Comparison of ENCODE assay signal across 14 mouse cellular contexts in genomic region chr19:37771956-37772355, GRCm38 (mm10).
"Had no signal": no experiment of that assay in that cellular context is flagged by ENCODE, and none has a peak within 500 bp of the region (broad histone marks: within the 10 kb centered on the region; RNA-seq: fewer than 3 reads in every experiment).

No protein-coding gene starts in this region.

- DNase-seq: gastrocnemius, adult 2 months; gastrocnemius, postnatal 10 days; gastrocnemius, postnatal 25 days; heart, adult 18-20 months; heart, postnatal 10 days; heart, postnatal 4 days; kidney, adult 18-20 months; kidney, adult 8-10 months; kidney, postnatal 10 days; kidney, postnatal 25 days; kidney, postnatal 4 days; layer of hippocampus, adult 9-11 months; layer of hippocampus, postnatal 36 days; left cerebral cortex, postnatal 4 days had no signal
